Mouse (Mus musculus) urinary bladder, postnatal 36 days (tissue): ENCODE measurements at regions not wholly inside any gene's neighbourhood (a gene's known extent, or its start where the extent isn't known, plus 50 kb on each side); places are given as distances from the start of the nearest gene placed in this dataset.

Source experiments
- DNase-seq, 2 experiments: peaks; one replicate each; pipeline ENCODE4 v3.0.0; 2022; ENCODE audit warnings: low spot score in 2 of 2, mixed read lengths in 1 of 2

DNA sequence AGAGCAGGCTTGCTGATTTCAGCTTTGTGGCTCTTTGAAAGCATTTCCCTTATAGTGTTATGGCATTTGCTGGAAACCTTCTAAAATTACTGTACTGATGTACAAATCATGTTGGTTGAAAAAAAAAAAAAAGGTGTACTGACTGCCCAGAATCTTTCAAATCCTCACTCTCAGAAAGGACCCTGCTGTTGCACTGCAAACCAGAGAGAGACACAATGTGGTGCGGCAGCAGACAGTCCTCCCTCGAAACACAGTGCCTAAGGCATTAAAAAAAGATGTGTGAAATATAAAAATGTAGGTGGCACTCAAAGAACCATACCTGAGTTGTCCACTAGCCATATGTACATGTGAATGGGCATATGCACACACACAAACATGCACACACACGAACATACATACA, 128.3 kb downstream of the Actr3 start:
- DNase-seq: no peak

GRCm38 (mm10) chr1:125298520-125299090, 136.9 kb downstream of the Actr3 start:
- no peak for DNase-seq

DNA sequence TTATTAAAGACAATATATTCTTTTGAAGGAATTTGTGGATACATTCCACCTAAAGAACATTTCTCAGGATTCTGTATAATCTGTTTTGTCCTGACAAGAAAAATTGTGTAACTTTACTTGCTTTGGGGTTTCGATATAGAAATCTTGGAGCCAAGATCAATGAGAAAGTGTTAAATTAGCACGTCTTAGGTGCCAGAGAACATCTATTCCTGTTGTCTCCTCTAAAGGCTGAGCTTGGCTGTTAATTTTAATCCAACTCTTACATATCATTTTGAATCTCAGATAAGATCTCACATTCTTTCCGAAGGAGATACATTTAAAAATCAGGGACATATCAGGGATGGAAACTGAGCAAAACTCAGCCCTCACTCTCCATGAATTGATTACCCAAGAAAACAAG, 139.9 kb downstream of the Actr3 start:
- no peak for DNase-seq

- DNase-seq: no peak
These were observed 145.1 kb downstream of the Actr3 start for GRCm38 (mm10) chr1:125290320-125291021.

- DNase-seq: no peak
These were observed 149.2 kb downstream of the Actr3 start for GRCm38 (mm10) chr1:125286347-125286746.

- DNase-seq: no peak
These were observed 150.8 kb downstream of the Actr3 start for GRCm38 (mm10) chr1:125284693-125285092.

- DNase-seq: no peak
These were observed 161.8 kb downstream of the Actr3 start for GRCm38 (mm10) chr1:125273752-125274151.

DNA sequence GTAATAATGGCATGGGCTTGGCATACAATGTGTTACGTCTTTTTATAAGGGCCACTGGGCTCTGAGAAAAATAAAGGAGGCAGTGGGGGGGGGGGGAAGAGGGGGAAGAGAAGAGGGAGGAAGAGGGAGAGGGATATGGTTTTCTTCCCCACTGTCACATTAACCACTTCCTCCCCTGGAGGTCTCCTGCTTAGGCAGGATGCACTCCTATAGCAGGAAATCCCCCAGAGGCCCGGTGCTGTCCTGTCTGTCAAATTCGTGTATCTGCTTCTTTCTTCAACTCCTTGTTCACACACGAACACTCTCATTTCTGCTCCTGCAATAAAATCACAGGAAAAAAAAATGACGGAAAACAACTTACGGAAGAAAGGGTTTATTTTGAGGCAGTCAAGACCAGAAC, 171.8 kb downstream of the Actr3 start:
- DNase-seq: no peak

GRCm38 (mm10) chr1:125263068-125263467, 172.5 kb downstream of the Actr3 start:
- no peak for DNase-seq

DNA sequence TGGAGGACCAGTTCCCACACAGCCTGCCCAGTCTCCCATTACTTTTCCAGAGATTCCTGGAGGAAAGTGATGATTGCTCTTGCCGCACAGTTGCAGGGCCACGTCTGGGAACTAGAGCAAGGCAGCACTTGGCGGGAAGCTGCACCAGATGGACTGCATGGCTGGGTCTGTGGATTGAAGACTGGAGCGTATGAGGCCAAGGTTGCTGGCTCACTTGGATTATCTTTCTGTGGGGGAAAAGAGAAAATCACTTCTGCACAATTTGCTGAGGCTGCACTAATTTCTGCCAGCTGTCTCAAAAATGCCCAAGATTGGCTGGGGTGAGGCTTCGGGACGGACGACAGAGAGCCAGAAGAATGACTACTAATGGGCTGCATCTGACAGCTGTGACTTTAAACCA, 193.2 kb downstream of the Actr3 start:
- no peak for DNase-seq

DNA sequence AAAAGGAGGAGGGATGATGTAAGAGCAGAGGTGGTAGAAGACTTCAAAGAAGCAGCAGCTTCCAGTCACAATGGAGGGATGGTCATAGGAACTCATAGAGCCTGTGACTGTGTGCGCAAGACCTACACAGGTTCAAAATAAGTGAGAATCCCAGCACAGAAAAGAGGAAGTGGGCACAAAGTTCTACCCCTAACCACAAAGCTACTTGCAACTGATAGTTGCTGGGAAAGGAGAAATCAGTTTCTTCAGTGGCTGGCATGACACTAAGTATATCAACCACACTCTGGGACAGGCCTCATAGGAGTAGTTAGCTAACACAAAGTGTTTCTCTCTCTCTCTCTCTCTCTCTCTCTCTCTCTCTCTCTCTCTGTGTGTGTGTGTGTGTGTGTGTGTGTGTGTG, 193.8 kb downstream of the Actr3 start:
- no peak for DNase-seq

- DNase-seq: no peak
These were observed 197.9 kb downstream of the Actr3 start for GRCm38 (mm10) chr1:125237595-125237988.

- no peak for DNase-seq
These were observed 198.5 kb downstream of the Actr3 start for GRCm38 (mm10) chr1:125236948-125237594.

GRCm38 (mm10) chr1:125234747-125235146, 200.8 kb downstream of the Actr3 start:
- no peak for DNase-seq

DNA sequence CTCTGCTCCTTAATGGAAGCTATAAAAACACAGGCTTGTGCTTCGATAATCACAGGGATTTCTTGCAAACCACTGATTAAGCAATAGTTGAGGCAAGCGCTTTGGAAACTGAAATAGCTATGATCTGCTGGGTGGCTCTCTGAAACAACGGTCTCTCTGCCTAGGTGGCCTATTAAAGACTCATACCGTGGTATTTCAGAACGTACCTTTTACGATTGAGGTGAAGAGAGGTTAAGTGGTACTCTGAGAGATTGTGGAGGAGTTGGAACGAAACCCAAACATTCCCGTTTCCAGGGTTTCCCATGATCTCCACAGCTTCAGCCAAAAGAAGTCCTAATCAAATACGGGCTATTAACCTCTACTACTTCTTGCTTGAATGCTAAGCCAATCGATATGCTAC, 212.2 kb downstream of the Actr3 start:
- no peak for DNase-seq

DNA sequence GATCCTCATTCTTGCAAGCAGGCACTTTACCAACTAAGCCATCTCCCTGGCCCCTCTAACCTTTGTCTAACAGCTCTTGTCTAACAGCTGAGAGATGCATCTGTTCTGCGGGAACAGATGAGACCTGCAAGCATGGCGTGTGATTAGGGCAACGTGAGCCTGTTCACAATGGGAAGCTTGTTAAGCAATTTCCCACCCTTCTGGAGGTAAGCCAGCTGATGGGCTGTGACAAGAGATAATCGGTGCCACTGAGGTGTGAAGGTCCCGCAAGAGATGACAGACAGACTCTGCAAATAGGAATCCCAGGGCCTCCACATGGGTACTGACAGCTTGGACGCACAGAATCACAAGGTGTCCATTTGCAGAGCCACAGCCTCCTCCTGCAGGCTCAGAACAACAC, 219.3 kb downstream of the Actr3 start:
- DNase-seq: no peak

DNA sequence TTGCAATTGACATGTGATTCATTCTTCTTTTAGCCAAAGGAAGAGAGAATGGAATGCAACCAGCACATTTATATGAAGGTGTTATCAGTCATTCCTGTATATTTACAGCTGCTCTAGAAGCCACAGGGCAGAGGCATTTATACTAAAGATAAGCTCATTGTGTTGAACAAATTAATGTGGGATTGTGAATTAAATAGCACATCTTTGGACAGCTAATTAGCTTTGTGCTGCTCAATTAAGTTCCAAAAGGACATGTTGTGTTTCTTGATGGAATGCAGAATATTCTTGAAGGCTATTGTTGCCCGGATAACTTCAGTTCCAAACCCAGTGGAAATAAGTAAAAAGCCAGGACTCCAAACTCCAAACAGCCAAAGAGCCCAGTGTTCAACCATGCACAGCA, 248.4 kb downstream of the Actr3 start:
- DNase-seq: no peak

DNA sequence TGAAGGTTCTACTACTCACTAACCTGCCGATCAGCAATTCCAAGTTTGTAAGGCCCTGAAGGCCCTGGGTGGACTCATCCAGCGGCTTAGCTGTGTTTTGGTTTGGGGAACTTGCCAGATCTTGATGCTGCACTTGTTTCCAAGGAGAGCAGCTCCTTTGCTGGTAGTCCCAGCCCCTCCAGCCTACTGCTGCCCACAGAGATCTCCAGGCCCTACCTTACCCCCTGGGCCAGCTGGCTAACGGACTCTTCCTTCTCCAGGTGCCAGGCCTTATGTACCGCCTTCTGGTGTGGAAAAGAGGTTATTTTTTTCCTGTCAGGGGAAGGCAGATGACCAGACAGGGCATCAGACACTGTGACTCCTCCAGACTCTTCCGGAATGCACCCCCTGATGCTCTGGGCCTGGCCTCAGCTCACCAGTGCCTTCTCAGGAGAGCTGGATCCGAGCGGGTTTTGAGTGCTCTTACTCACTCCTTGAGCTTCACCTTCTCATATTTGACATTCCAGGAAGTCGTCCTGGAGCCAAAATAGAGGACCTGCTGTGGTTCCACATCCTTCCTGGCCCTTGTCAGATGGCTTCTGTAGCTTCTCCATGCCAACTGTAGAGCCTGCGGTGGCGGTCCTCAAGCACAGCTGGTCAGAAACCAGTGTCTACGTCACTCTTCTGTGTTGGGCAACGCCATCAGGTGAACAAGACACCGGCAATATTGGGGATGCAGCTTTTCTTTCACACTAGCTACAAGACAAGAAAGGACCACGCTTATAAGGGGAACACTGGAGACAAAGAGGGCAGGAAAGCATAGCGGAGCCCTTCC, 259.2 kb downstream of the Actr3 start:
- no peak for DNase-seq

GRCm38 (mm10) chr1:125174725-125175124, 260.8 kb downstream of the Actr3 start:
- no peak for DNase-seq

- no peak for DNase-seq
These were observed 263.1 kb downstream of the Actr3 start for GRCm38 (mm10) chr1:125172474-125172873.

- DNase-seq: no peak
These were observed 270.3 kb downstream of the Actr3 start for GRCm38 (mm10) chr1:125165226-125165625.

- no peak for DNase-seq
These were observed 277.0 kb downstream of the Actr3 start for GRCm38 (mm10) chr1:125158481-125158880.
